Mouse (Mus musculus) retina, embryonic 14.5 days (tissue): Measurements from ENCODE around the gene Mgrn1.

Experiments used
- DNase-seq: peaks from one replicate; pipeline ENCODE4 v3.0.0-alpha.2; 2015; ENCODE audit warnings: low spot score

The Mgrn1 gene

GRCm38 (mm10) chr16:4885760-4886689, at the start of gene Mgrn1:
Mgrn1 (plus strand) TSS chr16:4886249.
- peak; percentile 94 for DNase-seq

DNA sequence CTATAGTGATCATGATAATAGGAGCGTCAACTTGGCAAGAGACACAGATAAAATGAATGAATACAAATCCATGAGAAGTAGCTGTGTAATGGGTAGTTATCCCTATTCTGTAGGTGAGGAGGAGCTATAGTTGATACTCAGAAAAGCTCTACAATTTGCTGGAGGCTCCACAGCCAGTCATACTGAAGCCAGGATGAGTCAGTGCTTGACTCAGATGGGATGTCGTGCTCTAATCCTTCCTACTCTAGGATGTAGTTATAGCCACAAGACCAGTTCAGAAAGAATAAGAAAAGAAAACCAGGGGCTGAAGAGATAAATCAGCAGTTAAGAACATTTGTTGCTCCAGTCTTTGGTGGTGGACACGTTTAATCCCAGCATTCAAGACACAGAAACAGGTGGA, 48.4 kb upstream of the Mgrn1 start:
- no peak for DNase-seq

DNA sequence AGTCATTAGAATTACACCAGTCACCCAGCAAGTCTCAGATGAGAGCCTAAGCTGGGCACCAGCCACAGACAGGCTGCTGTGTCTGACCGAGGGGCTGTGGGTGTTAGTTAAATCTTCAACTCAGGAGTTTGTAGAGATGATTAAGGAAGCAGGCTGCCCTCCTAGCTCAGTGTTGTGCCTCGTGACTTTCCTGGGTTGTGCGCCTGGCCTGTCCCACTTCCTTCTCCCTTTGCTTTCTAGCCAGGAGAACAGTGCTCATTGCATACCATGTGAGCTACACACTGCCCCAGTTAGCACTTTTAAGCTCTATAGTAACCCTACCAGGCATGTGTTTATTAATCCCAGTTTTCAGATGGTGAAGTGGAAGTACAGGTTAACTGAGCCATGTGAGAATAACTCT, 46.5 kb upstream of the Mgrn1 start:
- DNase-seq, result no peak

DNA sequence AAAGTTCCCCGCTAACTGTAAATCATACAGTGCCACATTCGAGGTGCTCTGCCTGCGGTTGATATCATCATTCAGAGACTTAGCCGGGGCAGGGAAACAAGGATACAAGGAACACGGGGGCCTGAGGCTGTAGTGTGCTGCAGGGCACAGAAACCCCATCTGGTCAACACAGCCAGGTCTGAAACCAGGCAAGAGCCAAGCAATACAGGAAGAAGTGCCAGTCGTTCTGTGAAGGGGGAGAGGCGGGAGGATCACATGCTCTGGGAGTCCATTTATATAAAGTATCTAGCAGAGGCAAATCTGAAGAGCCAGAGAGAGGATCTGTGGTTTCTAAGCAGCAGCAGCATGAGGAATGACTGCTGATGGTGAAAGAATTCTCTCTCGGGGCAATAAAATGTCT, 45.8 kb upstream of the Mgrn1 start:
- no peak for DNase-seq

DNA sequence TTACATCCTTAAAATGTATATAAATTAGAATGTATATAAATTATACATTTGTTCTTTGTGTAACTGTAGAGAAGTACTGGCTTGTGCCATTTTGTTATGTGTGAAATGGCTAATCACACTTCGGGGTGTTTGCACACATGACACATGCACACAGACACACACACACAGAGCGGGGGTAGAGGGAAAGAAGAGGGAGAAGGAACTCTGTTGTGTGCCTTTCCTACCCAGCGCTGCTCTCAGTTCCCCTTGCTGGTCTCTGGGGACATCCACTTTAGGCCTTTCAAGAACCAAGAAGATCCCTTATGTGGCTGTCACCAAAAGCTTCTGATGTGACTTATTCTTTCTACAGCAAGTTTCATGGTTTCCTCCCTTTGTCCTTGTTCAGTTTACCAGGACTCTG, 39.0 kb upstream of the Mgrn1 start:
- no peak for DNase-seq

GRCm38 (mm10) chr16:4848090-4848489, 38.0 kb upstream of the Mgrn1 start:
- DNase-seq, result no peak

DNA sequence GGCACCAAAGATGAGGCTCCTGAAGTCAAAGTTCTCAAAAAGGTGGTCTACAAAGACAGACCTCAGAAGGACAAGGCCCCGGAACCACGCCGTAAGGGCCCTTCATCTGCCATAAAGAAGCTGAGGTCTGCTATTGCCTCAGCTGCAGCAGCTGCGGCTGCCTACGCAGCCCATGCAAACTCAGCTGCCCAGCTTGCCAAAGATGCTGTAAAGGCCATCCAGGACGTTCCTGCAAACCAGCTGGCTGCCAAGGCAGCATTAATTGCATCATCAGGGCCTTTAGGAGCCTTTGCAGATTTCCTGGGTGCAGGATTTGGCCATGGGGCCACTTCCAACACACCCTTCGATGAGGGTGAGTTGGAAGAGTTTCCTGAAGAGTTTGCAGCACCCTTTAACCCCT, 35.7 kb upstream of the Mgrn1 start:
- DNase-seq, result no peak

DNA sequence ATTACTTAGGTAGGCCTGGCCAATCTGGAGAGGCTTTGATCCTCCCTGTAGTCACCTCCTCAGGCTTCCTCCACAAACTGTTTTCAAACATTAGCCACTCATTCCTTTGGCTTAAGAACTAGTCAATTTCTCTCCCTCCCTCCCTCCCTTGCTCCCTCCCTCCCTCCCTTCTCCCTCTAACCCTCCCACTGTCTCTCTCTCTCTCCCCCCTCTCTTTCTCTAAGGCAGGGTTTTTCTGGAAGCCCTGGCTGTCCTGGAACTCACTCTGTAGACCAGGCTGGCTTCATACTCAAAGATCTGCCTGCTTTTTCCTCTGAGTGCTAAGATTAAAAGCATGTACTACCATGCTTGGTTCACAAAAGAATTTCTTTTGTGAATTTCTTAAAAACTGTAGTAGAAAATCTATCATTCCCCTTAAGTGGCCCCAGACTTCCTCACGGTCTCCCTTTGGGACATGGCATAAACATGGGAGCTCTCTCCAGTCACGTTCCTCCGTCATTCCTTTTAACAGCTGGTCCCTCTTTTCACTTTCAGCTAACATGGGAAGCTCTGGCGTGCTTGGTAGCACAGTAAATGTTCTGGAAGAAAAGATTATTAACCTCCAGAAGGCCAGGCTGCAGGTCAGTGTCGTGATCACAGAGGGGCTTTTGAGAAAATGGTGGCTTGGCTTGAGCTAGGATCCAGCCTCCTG, 35.0 kb upstream of the Mgrn1 start:
- DNase-seq, result no peak

DNA sequence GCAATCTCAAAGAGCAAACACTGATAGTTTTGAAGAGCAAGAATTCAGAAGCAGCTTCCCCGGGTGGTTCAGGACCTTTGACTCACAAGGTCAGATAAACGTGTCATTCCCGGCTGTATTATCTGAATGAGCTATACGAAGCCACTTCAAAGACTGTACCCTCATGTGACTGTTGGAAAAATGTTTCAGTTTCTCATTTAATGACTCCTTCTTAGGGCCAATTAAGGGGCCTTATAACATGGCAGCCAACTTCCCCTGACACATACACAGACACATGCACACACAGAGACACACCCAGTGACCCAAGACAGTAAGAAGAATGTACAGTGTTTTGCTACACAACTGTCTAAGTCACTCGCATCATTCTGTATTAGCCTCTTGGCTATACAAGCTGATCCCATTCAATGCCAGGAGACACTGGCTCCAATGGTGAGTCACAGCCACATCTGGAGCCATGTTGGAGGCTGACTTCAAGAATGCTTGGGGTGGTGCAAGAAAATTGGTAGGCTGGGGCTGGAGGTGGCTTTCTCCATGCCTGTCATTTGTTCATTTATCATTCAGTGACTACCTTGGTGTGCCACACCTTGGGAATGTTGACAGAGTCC, 30.9 kb upstream of the Mgrn1 start:
- no peak for DNase-seq

DNA sequence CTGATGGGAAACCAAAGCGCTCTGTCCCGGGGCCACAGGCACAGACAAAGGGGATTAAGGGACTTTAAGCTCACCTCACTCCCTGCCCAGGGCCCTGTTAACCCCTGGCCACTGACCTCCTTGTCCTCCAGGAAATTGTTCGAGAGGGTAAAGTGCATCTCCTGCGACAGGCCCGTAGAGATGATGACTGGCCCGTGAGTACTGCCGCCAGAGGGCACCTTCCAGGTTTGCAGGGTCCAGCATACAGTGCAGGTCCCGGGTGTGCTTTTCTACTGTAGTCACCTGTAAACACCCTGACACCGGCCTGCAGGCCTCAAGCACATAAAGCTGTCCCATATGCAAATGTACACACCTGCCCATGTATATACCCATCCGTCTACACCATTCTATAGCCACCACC, 24.7 kb upstream of the Mgrn1 start:
- no peak for DNase-seq

DNA sequence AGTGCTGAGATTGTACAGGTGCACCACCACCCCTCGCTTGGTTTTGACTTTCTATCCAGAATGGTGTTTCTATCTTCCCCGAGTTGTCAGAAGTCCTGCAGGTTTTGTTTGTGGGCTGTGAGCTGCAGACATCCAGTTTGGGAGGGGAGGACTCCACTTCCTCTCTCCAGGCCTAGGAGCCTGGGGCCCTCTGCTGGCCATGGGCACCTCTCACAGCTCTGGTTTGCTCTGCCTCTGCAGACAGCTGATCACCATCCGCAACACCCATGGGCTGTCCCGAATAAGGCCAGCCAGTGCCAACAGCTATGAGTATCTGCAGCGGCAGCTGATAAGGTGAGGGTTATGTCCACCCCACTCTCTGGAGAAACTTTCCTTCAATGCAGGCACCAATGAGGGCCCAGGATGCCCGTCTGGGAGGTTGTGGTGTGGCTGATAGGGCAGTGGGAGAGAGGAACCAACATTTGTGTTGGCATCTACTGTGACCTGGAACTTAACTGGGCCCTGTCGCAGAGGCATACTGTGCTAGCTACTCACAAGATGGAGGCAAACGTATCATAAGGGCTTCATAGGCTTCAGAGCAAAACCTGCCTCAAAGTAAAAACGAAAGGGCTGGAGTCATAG, 23.1 kb upstream of the Mgrn1 start:
- peak; percentile 72 for DNase-seq

- no peak for DNase-seq
These were observed 22.3 kb upstream of the Mgrn1 start for GRCm38 (mm10) chr16:4863742-4864141.

GRCm38 (mm10) chr16:4866101-4866695, 19.9 kb upstream of the Mgrn1 start:
- DNase-seq, result no peak

- no peak for DNase-seq
These were observed 15.6 kb upstream of the Mgrn1 start for GRCm38 (mm10) chr16:4870490-4870889.

GRCm38 (mm10) chr16:4871926-4872325, 14.1 kb upstream of the Mgrn1 start:
- no peak for DNase-seq

DNA sequence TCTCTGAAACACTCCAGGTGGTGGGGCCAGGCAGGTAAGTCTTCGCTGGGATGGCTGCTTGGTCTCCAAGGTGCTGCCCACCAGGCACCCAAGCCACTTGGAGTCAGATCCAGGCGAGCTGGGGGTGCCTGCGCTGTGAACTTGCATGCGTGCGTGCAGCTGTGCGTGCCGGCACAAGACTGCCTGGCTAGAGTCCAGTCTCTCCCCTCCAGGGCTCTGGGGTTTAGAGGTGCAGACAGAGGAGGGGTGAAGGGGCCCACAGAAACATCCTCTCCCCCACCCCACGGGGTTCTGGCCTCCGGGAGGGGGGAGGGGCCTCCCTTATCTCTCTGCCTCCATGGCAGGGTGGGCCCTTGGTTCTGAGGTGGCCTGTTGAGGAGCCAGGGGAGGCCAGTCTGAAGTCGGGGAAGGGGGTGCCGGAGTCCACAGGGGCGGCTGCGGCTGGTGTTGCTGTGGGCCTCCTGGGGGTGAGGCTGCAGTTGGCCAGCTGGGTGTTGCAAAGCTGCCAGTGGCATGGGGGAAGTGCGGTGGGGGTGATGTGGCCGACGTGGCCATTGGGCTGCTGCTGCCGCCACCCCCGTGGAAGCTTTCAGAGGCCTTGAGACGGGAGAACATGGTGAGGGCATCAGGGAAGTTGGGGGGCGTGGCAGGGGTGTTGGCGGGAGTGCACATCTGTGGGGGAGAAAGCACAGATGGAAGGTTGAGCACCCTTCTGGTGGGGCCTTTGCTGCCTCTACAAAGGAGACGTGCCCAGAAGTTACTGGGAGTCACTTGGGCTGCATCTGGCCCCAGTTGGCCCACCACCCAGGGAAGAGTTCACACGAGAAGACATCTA, 10.6 kb upstream of the Mgrn1 start:
- DNase-seq, result no peak

DNA sequence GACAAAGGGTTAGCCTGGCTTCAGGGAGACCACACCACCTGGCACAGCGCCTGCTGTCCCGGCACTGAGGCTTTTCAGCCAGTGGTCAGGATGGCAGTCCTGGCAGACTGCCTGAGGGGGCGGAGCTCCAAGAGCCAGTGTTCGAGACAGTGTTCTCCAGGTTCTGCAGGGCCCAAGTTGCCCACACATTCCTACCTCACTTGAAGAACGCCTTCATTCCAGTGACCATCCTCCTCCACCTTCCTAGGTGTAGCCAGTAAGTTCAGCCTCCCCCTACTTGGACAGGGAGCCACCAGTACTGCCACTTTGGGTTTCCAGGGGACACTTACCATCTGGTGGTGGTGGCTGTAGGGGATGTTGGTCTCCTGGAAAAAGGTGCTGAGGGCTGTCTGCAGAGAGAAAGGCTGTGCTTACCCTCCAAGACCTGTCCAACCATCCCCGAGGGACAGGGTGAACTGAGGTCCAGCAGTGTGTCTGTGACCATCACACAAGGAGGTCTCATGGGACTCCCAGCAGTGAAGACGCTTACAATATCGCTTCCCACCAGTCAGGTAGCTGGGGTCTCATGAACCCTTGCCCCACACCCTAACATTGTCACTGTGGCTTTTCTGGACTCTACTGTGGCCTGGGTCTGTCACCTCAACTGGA, 9.9 kb upstream of the Mgrn1 start:
- no peak for DNase-seq

DNA sequence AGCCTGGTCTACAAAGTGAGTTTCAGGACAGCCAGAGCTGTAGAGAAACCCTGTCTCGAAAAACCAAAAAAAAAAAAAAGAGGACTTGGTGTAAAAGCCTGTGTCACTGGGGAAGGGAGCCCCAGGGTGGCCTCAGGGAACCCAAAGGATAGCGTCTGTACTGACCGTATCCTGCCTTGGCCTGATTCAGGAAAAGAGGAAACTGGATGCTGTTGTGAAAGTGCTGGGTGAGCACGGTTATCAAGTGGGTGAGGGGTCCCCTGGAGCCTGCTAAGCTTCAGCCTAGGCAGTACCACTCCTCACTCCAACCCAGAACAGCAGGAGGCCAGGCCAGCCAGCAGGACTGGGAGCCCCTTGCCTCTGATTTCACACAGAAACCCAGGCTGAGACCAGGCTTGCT, 8.9 kb upstream of the Mgrn1 start:
- DNase-seq, result no peak

DNA sequence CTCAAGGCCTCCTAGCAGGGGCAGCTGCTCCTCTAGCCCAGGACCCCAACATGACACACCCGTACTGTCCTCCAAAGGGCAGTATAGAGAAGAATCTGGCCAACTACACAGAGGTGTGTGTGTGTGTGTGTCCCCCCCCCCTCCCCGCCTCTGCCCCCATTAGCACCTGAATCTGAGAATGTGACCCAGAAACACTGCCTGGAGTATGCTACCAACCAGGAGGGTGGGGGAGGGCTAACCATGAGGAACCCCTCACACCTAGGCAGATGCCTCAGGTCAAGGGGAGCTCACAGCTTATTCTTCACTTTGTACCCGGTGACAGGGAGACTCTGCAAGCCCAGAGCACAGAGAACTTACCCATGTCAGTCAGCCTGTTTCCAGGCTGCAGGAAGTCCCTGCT, 8.3 kb upstream of the Mgrn1 start:
- DNase-seq, result no peak

DNA sequence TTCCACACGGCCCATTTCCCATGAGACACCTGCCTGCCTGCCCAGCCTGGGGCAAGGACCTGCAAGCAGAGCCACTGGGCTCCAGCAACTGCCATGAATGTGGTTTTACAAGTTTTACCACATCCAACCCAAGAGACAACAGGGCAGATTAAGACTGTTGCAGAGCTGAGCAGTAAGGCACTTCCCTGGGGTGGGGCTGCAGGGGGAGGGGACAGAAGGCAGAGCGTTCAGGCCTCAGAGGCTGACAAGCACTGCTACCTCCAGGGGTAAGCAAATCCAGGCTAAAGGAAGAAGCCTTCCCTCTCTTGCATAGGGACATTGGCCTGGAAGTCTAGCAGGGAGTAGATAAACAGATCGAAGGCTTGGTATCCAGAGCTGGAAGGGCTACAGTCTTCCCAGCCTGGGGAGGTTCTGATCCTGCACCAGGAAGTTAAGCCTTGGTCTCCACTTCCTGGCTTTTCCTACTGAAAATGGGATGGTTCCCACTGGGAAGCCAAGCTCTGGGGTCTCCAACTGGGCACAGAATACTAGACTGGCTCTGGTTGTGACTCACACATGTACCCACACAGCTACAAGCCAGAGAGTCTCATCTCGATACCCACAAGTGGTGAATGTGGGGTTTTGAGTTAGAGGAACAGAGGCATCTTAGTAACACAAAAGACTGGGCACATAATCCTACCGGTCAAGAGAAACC, 7.7 kb upstream of the Mgrn1 start:
- DNase-seq, result no peak
